Mouse (Mus musculus) C2C12 (cell line): ENCODE results near the gene Myt1l. TPM values are rescaled to one million over a fixed set of nuclear protein-coding genes. Genes with fewer than 3 reads are reported as not detected.

Source experiments
- H3K27me3 ChIP-seq: one replicate; pipeline ENCODE4 v1.6.1; 2011; ENCODE audit not compliant: control insufficient read depth, insufficient read depth, insufficient read length
- H3K36me3 ChIP-seq: one replicate; pipeline ENCODE4 v1.6.1; 2011; ENCODE audit not compliant: control insufficient read depth, insufficient read depth
- H3K4me3 ChIP-seq: one replicate; pipeline ENCODE4 v1.5.1; 2011; ENCODE audit warnings: mild to moderate bottlenecking, control low read depth; ENCODE audit not compliant: poor library complexity, insufficient read depth, severe bottlenecking
- H3K79me2 ChIP-seq: one replicate; pipeline ENCODE4 v1.6.1; 2011; ENCODE audit not compliant: control insufficient read depth, insufficient read depth
- H3K79me3 ChIP-seq: one replicate; pipeline ENCODE4 v1.6.1; 2011; ENCODE audit warnings: low read depth, control low read depth
- H3ac ChIP-seq: one replicate; pipeline ENCODE3; 2011; ENCODE audit warnings: low read depth; ENCODE audit not compliant: control insufficient read depth, insufficient read length
- CEBPB ChIP-seq: IDR thresholded peaks from one replicate; pipeline ENCODE4 v1.6.1; 2011; ENCODE audit warnings: low read depth, mild to moderate bottlenecking, control low read depth, moderate library complexity
- CTCF ChIP-seq: IDR thresholded peaks from one replicate; pipeline ENCODE4 v1.5.1; 2011; ENCODE audit not compliant: control insufficient read depth, insufficient read depth, insufficient read length
- FOSL1 ChIP-seq: IDR thresholded peaks from one replicate; pipeline ENCODE4 v1.8.0; 2011; ENCODE audit warnings: mild to moderate bottlenecking, low read length; ENCODE audit not compliant: poor library complexity, insufficient read depth, severe bottlenecking
- MAX ChIP-seq: IDR thresholded peaks from one replicate; pipeline ENCODE4 v1.6.1; 2011; ENCODE audit warnings: mild to moderate bottlenecking, control low read depth
- MYOD1 ChIP-seq: IDR thresholded peaks from one replicate; pipeline ENCODE4 v1.6.1; 2011; ENCODE audit warnings: low read depth; ENCODE audit not compliant: control insufficient read depth, insufficient read length
- MYOG ChIP-seq: IDR thresholded peaks from one replicate; pipeline ENCODE4 v1.6.1; 2011; ENCODE audit not compliant: control insufficient read depth, insufficient read length; ENCODE audit errors: extremely low read depth
- USF1 ChIP-seq: IDR thresholded peaks from one replicate; pipeline ENCODE4 v1.6.1; 2011; ENCODE audit warnings: low read depth, mild to moderate bottlenecking, control low read depth, moderate library complexity
- polyA plus RNA-seq: library from polyadenylated mRNA; unstranded; fragments of >200 nt; fragmentation: generic; extraction: Trizol; gene quantifications from one replicate; pipeline ENCODE4 v1.2.1, GENCODE M21; 2012; ENCODE audit warnings: missing spikeins

The Myt1l gene
- polyA plus RNA-seq, 1 experiment, result not detected

- no peaks in the 10 kb centered on the region for H3K36me3 ChIP-seq
- H3K79me2 ChIP-seq, result no peaks in the 10 kb centered on the region
- no peaks in the 10 kb centered on the region for H3K27me3 ChIP-seq
- no peak overlapping the region for H3K4me3 ChIP-seq
- H3ac ChIP-seq, result no peak overlapping the region
- no peaks in the 10 kb centered on the region for H3K79me3 ChIP-seq
- TF ChIP-seq CTCF (no peak), FOSL1 (no peak), CEBPB (no peak), USF1 (no peak), MYOD1 (no peak), MYOG (no peak), MAX (no peak)
Measured at GRCm38 (mm10) chr12:29634509-29634908, 106.3 kb downstream of the Myt1l start.

- Histone ChIP-seq H3K4me3 (no peak overlapping the region), H3K79me2 (no peaks in the 10 kb centered on the region), H3K79me3 (no peaks in the 10 kb centered on the region), H3K36me3 (no peaks in the 10 kb centered on the region), H3K27me3 (no peaks in the 10 kb centered on the region), H3ac (no peak overlapping the region)
- TF ChIP-seq CTCF (no peak), MYOD1 (no peak), CEBPB (no peak), MAX (no peak), FOSL1 (no peak), USF1 (no peak), MYOG (no peak)
Measured at GRCm38 (mm10) chr12:29639543-29640196, 111.5 kb downstream of the Myt1l start.

DNA sequence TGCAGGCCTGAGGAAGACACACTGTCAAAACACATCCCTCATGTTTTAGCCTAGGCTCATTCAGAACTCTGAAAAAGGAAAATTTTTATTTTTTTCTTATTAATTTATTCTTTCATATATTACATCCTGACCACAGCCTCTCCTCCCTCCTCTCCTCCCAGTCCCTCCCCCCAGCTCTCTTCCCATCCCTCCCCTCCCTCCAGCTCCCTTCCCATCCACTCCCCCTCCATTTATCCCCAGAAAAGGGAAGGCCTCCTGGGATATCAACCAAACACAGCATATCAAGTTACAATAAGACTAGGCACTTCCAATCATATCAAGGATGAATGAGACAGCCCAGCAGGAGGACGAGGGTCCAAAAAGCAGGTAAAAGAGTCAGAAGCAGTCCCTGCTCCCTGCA is 112.0 kb downstream of the Myt1l start:
- Histone ChIP-seq H3K36me3 (no peaks in the 10 kb centered on the region), H3K4me3 (no peak overlapping the region), H3K79me3 (no peaks in the 10 kb centered on the region), H3ac (no peak overlapping the region), H3K79me2 (no peaks in the 10 kb centered on the region), H3K27me3 (no peaks in the 10 kb centered on the region)
- TF ChIP-seq MAX, result no peak

DNA sequence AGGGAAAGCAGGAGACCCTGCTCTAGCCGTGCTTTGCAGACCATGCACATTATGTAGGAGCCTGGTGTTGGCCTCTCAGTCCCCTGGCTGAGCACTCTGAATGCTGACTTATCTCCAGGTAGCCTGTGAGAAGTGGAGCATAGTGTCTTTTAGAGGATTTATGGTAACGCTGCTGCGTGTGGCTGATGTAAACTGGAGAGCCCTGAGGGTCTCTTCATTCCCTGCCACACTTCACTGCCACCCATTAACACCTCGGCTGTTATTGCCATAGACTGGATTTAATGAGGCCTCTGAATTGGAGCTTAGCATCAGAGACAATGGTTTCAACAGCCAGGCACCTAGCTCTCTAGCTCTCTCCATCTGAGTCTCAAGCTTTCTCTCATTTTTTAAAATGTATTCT is 114.7 kb downstream of the Myt1l start:
- Histone ChIP-seq H3K36me3 (no peaks in the 10 kb centered on the region), H3K79me2 (no peaks in the 10 kb centered on the region), H3ac (no peak overlapping the region), H3K4me3 (no peak overlapping the region), H3K27me3 (no peaks in the 10 kb centered on the region), H3K79me3 (no peaks in the 10 kb centered on the region)
- no peak for TF ChIP-seq MYOG

GRCm38 (mm10) chr12:29644091-29644490 is 115.9 kb downstream of the Myt1l start:
- no peaks in the 10 kb centered on the region for H3K27me3 ChIP-seq
- no peak overlapping the region for H3K4me3 ChIP-seq
- H3K36me3 ChIP-seq, result no peaks in the 10 kb centered on the region
- TF ChIP-seq USF1 (no peak), MYOG (no peak), MAX (no peak), MYOD1 (no peak), CEBPB (no peak), FOSL1 (no peak), CTCF (no peak)
- no peaks in the 10 kb centered on the region for H3K79me3 ChIP-seq
- H3K79me2 ChIP-seq, result no peaks in the 10 kb centered on the region
- no peak overlapping the region for H3ac ChIP-seq

GRCm38 (mm10) chr12:29644721-29645120 is 116.5 kb downstream of the Myt1l start:
- H3K4me3 ChIP-seq, result no peak overlapping the region
- no peaks in the 10 kb centered on the region for H3K79me3 ChIP-seq
- no peaks in the 10 kb centered on the region for H3K27me3 ChIP-seq
- no peaks in the 10 kb centered on the region for H3K79me2 ChIP-seq
- no peaks in the 10 kb centered on the region for H3K36me3 ChIP-seq
- no peak overlapping the region for H3ac ChIP-seq
- TF ChIP-seq FOSL1 (no peak), CTCF (no peak), MYOD1 (no peak), MAX (no peak), MYOG (no peak), CEBPB (no peak), USF1 (no peak)
